Mouse (Mus musculus): ENCODE results near the gene Myl7.
"Not testable (repeated sequence)": the region's sequence is repeated elsewhere in the genome, so short reads cannot be mapped to it uniquely, and the experiment has no call there.

The Myl7 gene

GRCm38 (mm10) chr11:5903844-5904243 lies 5.3 kb upstream of the Myl7 start:
- DNase-seq (ENCODE audit: low spot score): no peak

- DNase-seq (ENCODE audit: low spot score): no peak
These were observed 3.8 kb upstream of the Myl7 start for GRCm38 (mm10) chr11:5902390-5902789.

DNA sequence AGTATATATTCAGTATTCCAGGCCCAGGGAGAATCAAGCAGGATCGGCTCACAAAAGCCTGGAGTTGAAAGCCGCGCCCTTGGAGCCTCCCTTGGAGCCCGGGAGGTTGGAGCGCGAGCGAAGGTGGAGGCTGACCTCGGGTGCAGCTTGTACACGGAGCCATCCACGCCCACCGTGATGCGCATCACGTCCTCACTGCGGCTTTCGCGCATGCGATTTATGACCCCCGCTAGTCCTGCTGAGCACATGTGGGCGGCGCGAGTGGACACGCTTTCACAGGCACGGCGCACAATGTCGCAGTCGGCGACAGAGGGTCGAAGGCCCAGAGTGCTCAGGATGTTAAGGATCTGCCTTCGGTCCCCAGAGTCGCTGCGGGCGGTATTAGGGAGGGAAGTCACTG lies 3.4 kb upstream of the Myl7 start:
- peak; percentile 64 for DNase-seq (ENCODE audit: low spot score)

GRCm38 (mm10) chr11:5901320-5901719 lies 2.7 kb upstream of the Myl7 start:
- DNase-seq (ENCODE audit: low spot score): no peak

- no peak for DNase-seq (ENCODE audit: low spot score)
These were observed 704 bp upstream of the Myl7 start for GRCm38 (mm10) chr11:5899286-5899685.

- DNase-seq (ENCODE audit: low spot score): no peak
These were observed 743 bp downstream of the Myl7 start for GRCm38 (mm10) chr11:5897839-5898238.

- DNase-seq (ENCODE audit: low spot score): no peak
These were observed 1.4 kb downstream of the Myl7 start for GRCm38 (mm10) chr11:5897230-5897629.

GRCm38 (mm10) chr11:5893807-5894206 lies 4.8 kb downstream of the Myl7 start:
- no peak for DNase-seq (ENCODE audit: low spot score)

GRCm38 (mm10) chr11:5892810-5893368 lies 5.7 kb downstream of the Myl7 start:
- no peak for DNase-seq (ENCODE audit: low spot score)

- DNase-seq (ENCODE audit: low spot score): no peak
These were observed 6.4 kb downstream of the Myl7 start for GRCm38 (mm10) chr11:5892151-5892591.

GRCm38 (mm10) chr11:5888563-5888962 lies 10.0 kb downstream of the Myl7 start:
- not testable (repeated sequence) for DNase-seq (ENCODE audit: low spot score)

- no peak for DNase-seq (ENCODE audit: low spot score)
These were observed 11.3 kb downstream of the Myl7 start for GRCm38 (mm10) chr11:5887250-5887649.

GRCm38 (mm10) chr11:5886187-5886586 lies 12.4 kb downstream of the Myl7 start:
- peak; percentile 68 for DNase-seq (ENCODE audit: low spot score)

DNA sequence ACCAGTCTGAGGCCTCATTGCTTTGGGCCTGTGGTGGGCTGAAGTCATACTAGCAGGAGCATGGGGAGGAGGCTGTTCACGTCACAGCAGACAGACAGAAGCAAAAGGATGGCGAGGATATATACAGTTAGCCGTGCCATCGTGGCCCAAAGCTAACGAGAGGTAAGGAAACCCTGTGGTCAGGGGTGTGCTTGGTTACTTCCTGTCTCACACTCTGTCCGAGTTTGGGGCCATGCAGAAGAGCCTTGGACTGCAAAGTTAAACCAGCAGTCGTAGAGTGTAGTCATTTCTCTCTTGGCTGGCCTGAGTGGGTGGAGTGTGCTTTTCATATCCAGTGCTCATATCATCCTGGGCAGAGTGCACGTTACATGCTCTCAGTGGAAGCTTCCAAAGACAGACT lies 16.1 kb downstream of the Myl7 start:
- DNase-seq (ENCODE audit: low spot score): no peak

GRCm38 (mm10) chr11:5879905-5880304 lies 18.7 kb downstream of the Myl7 start:
- peak; percentile 41 for DNase-seq (ENCODE audit: low spot score)

GRCm38 (mm10) chr11:5878661-5879060 lies 19.9 kb downstream of the Myl7 start:
- DNase-seq (ENCODE audit: low spot score): no peak

DNA sequence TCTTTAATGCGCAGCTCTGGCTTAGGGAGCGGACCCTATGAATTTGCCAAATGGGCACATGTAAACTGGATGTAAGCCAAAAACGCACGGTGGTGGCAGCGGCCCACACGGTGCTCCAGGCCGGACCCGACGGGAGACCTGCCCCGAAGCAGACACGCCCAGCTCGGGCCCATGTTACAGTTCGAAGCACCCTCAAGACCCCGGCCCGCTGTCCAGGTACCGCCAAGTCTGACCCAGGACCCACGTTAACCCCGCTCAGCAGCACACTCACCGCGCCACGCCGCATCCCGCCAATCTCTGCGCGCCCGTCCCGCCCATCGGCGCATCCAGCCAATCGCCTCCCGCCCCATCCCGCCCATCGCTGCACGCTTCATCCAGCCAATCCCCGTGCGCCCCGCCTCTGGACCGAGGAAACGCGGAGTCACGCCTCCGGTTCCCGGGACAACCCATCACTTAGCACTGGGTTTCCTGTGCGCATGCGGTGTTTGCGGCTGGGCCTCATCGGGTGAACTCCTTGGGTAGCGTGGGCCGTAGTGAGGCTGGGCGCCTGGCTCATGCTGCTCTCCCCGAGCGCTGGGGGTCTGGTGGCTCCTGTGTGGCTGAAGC lies 20.6 kb downstream of the Myl7 start, which contains the start of gene Pold2:
Gene Pold2 (minus strand): TSS at position 372 of the 606 bp plus-strand sequence.
- peak; percentile 98 for DNase-seq (ENCODE audit: low spot score)

DNA sequence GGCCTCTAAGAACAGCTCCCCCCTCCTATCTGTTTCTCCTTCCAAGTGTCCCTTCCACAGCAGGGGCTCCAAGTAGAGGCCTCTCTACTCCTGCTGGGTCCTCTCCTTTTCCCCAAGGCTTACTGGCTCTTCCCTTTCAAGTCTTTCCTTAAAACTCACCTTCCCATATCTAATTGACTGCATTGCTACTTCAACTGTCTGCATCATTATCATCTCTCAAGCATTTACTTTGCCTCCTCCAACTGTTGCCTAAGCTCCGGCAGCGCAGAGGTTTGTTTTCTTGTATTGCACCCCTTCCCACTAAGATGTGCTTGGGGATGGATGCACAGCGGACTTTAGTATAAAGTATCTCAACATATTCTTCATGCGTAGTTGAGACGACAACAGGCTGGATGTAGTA lies 21.2 kb downstream of the Myl7 start:
- no peak for DNase-seq (ENCODE audit: low spot score)

- DNase-seq (ENCODE audit: low spot score): no peak
These were observed 25.4 kb downstream of the Myl7 start for GRCm38 (mm10) chr11:5873192-5873591.

- DNase-seq (ENCODE audit: low spot score): no peak
These were observed 25.9 kb downstream of the Myl7 start for GRCm38 (mm10) chr11:5872707-5873106.

DNA sequence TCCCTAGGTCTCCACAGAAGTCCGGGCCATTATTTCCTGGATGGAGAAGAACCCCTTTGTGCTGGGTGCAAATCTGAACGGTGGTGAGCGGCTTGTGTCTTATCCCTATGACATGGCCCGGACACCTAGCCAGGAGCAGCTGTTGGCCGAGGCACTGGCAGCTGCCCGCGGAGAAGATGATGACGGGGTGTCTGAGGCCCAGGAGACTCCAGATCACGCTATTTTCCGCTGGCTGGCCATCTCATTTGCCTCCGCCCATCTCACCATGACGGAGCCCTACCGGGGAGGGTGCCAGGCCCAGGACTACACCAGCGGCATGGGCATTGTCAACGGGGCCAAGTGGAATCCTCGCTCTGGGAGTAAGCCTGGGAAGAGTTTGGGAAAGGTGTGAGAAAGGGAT lies 28.5 kb downstream of the Myl7 start:
- DNase-seq (ENCODE audit: low spot score): no peak

DNA sequence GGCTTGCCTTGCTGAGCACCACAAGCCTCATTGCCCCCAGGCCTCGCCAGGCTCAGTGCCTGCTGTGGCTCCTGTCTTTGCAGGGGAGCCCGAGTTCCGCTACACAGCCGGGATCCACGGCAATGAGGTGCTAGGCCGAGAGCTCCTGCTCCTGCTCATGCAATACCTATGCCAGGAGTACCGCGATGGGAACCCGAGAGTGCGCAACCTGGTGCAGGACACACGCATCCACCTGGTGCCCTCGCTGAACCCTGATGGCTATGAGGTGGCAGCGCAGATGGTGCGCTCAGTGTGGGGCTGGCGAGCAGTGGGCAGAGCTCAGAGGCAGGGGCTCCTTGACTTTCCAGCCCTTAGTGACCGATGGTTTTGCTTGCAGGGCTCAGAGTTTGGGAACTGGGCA lies 29.3 kb downstream of the Myl7 start:
- DNase-seq (ENCODE audit: low spot score): no peak

DNA sequence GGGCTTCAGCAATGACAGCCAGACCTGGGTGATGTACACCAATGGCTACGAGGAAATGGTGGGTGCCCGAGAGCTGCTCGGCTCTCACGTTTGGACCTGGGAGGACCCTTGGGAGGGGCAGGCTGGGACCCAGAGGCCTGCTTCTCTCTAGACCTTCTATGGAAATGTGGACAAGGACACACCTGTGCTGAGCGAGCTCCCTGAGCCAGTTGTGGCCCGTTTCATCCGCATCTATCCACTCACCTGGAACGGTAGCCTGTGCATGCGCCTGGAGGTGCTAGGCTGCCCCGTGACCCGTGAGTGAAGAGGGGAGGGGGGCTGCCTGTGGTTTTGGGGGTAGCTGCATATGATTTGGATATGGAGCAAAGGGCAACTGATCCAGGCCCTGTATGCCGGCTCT lies 30.3 kb downstream of the Myl7 start:
- no peak for DNase-seq (ENCODE audit: low spot score)

DNA sequence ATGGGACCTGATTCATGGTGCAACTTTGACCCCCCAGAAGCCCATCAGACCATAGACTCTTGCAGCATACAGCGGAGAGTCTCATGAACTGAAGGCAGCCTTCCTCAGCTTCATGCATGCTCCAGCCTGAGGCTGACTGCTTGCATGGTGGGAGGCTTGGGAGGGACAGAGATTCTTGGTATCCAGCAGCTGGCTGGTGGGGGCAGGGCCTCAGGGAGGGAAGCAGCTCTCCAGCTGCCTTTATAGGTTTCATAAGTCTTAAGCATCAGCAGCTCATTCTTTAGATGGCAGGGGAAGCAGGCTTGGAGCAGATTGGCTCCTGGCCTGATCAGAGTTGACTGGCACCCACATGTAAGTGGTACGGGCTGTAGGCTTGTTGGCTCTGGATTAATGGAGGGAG lies 31.4 kb downstream of the Myl7 start:
- DNase-seq (ENCODE audit: low spot score): no peak
